Comparison of ENCODE assay signal across 25 mouse cellular contexts in the genomic region with DNA sequence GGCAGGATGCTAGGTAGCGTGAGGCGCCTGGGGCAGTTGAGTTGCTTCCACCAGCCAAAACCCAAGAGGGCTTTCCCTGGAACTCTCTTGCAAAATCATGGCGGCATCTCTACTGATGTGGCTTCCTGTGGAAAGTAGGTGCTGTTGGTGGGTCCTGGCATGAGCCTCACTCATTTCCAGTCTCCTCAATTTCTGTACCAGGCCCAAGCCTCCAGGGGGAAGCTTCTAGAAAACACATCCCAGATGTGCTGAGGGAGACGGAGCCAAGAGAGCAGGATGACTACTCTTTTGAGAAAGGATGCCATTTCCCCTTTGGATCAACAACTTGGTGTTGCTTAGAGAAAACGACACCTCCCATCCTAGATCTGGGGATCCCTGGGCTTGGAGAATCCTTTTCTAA. TPM values are rescaled to one million over a fixed set of nuclear protein-coding genes. Genes with fewer than 3 reads are reported as not detected.
"Had no signal": no experiment of that assay in that cellular context is flagged by ENCODE, and none has a peak within 500 bp of the region (broad histone marks: within the 10 kb centered on the region; RNA-seq: fewer than 3 reads in every experiment).

No protein-coding gene starts in this region.

- DNase-seq: gastrocnemius, adult 2 months; gastrocnemius, postnatal 10 days; gastrocnemius, postnatal 25 days; heart, adult 18-20 months; heart, postnatal 10 days; heart, postnatal 4 days; kidney, adult 2 months; kidney, adult 9 months; kidney, postnatal 14 days; kidney, postnatal 36 days; layer of hippocampus, adult 9-11 months; layer of hippocampus, postnatal 36 days; left cerebral cortex, postnatal 4 days had no signal

RNA-seq across cellular contexts. Expression of a gene that starts 50.9 kb away (rescaled TPM):
- polyA plus RNA-seq: heart, embryonic 10.5 days; hindbrain, embryonic 12.5 days; hindbrain, embryonic 14.5 days; inflammation-experienced regulatory T-cells, adult 6 months; intestine, postnatal 0 days; kidney, adult 2 months; large intestine, adult 2 months; limb, embryonic 11.5 days; limb, embryonic 13.5 days; limb, embryonic 15.5 days; liver, adult 2 months; liver, embryonic 12.5 days; liver, embryonic 14.5 days had no signal
